Mouse (Mus musculus) embryonic facial prominence, embryonic 11.5 days (tissue): ENCODE results near the gene Mpp2. TPM values are rescaled to one million over a fixed set of nuclear protein-coding genes. Genes with fewer than 3 reads are reported as not detected.
A peak's percentile ranks its signal among the peaks of the same experiment; 100 is the strongest.

Experiments used
- ATAC-seq: fragments of 200-750 bp; cut with Nextera tagmentation; replicated peaks from 2 replicates; pipeline ENCODE4 v1.8.0; 2017; ENCODE audit warnings: low read depth; ENCODE audit not compliant: insufficient number of reproducible peaks, low FRiP score, low TSS enrichment
- DNase-seq: peaks from one replicate; pipeline ENCODE4 v3.0.0-alpha.2; 2015; ENCODE audit warnings: low spot score
- H3K27ac ChIP-seq: fragments of 300-500 bp; sonication (generic); replicated peaks from 2 replicates; pipeline ENCODE4 v1.5.1; 2014; ENCODE audit warnings: mild to moderate bottlenecking, low read depth, low read length, control low read depth
- H3K27me3 ChIP-seq: fragments of 300-500 bp; sonication (generic); 2 replicates; pipeline ENCODE4 v1.6.1; 2014; ENCODE audit warnings: mild to moderate bottlenecking, low read length, moderate library complexity, mixed read lengths; ENCODE audit not compliant: control insufficient read depth, insufficient read depth
- H3K36me3 ChIP-seq: fragments of 300-500 bp; sonication (generic); replicated peaks from 2 replicates; pipeline ENCODE4 v1.6.1; 2014; ENCODE audit warnings: low read depth, mild to moderate bottlenecking, low read length, moderate library complexity, mixed read lengths; ENCODE audit not compliant: control insufficient read depth, insufficient read depth
- H3K4me1 ChIP-seq: fragments of 300-500 bp; sonication (generic); 2 replicates; pipeline ENCODE4 v1.6.1; 2014; ENCODE audit warnings: low read length, mixed read lengths; ENCODE audit not compliant: control insufficient read depth, insufficient read depth
- H3K4me2 ChIP-seq: fragments of 300-500 bp; sonication (generic); 2 replicates; pipeline ENCODE4 v1.6.1; 2014; ENCODE audit warnings: low read depth, mild to moderate bottlenecking, control low read depth, low read length, moderate library complexity
- H3K4me3 ChIP-seq: fragments of 300-500 bp; sonication (generic); 2 replicates; pipeline ENCODE4 v1.5.1; 2014; ENCODE audit warnings: low read depth, low read length, control low read depth
- H3K9ac ChIP-seq: fragments of 300-500 bp; sonication (generic); replicated peaks from 2 replicates; pipeline ENCODE4 v1.6.1; 2014; ENCODE audit warnings: mild to moderate bottlenecking, control low read depth, low read length
- H3K9me3 ChIP-seq: fragments of 300-500 bp; sonication (generic); replicated peaks from 2 replicates; pipeline ENCODE4 v1.6.1; 2016; ENCODE audit warnings: mild to moderate bottlenecking, low read length, inconsistent platforms, mixed read lengths; ENCODE audit not compliant: control insufficient read depth
- WGBS: fragments of 180-500 bp; shearing (Covaris S2); extraction: QIAGEN DNeasy Blood & Tissue Kit; methylation state at CpG from one replicate; pipeline ENCODE4 v1.1.7; 2014; 5-methylcytosine and 5-hydroxymethylcytosine counted together
- polyA plus RNA-seq: library from polyadenylated mRNA; unstranded; fragments of >200 nt; fragmentation: Nextera tagmentation; extraction: Ambion mirVana; gene quantifications from 2 replicates; pipeline ENCODE4 v1.2.1, GENCODE M21; 2014

Mpp2 gene
- polyA plus RNA-seq, 1 experiment from 2014 or later: 9.1 TPM

- ATAC-seq (no peak), DNase-seq (no peak)
- no peaks in the 10 kb centered on the region for H3K9me3 ChIP-seq
- H3K4me1 ChIP-seq: no peaks in the 10 kb centered on the region
- no peaks in the 10 kb centered on the region; the same call in 1 of the 2 replicates for H3K27me3 ChIP-seq
- H3K4me3 ChIP-seq: no peak overlapping the region
- H3K27ac ChIP-seq: no peak overlapping the region
- WGBS: 86% methylated on average over 7 of the region's 7 CpGs
- H3K4me2 ChIP-seq: no peak overlapping the region
- no peaks in the 10 kb centered on the region for H3K36me3 ChIP-seq
- no peak overlapping the region for H3K9ac ChIP-seq
These were observed 57.2 kb downstream of the Mpp2 start for GRCm38 (mm10) chr11:102031149-102031548.

GRCm38 (mm10) chr11:102029966-102030365 lies 58.3 kb downstream of the Mpp2 start:
- no peak overlapping the region for H3K4me2 ChIP-seq
- no peak overlapping the region for H3K9ac ChIP-seq
- 35% methylated on average over 7 of the region's 7 CpGs for whole genome bisulfite sequencing
- H3K27ac ChIP-seq: no peak overlapping the region
- DNase-seq (no peak), ATAC-seq (no peak)
- no peaks in the 10 kb centered on the region for H3K4me1 ChIP-seq
- no peaks in the 10 kb centered on the region; the same call in 1 of the 2 replicates for H3K27me3 ChIP-seq
- no peak overlapping the region for H3K4me3 ChIP-seq
- H3K36me3 ChIP-seq: no peaks in the 10 kb centered on the region
- H3K9me3 ChIP-seq: no peaks in the 10 kb centered on the region

- H3K4me3 ChIP-seq: no peak overlapping the region
- H3K27me3 ChIP-seq: no peaks in the 10 kb centered on the region; the same call in 1 of the 2 replicates
- no peak overlapping the region for H3K27ac ChIP-seq
- ATAC-seq: no peak
- no peak for DNase-seq
- WGBS: 87% methylated on average over 4 of the region's 4 CpGs
- no peak overlapping the region for H3K4me2 ChIP-seq
- no peaks in the 10 kb centered on the region for H3K36me3 ChIP-seq
- no peaks in the 10 kb centered on the region for H3K9me3 ChIP-seq
- H3K9ac ChIP-seq: no peak overlapping the region
- H3K4me1 ChIP-seq: no peaks in the 10 kb centered on the region
These were observed 59.0 kb downstream of the Mpp2 start for GRCm38 (mm10) chr11:102029304-102029703.

- no peak for ATAC-seq
- no peak for DNase-seq
These were observed 60.1 kb downstream of the Mpp2 start, which contains the start of gene Mpp3 for GRCm38 (mm10) chr11:102028087-102028816. Gene Mpp3, minus strand, starts transcription at chr11:102028461.

GRCm38 (mm10) chr11:102027361-102028017 lies 60.8 kb downstream of the Mpp2 start:
- Histone ChIP-seq H3K36me3 (no peaks in the 10 kb centered on the region), H3K4me2 (peak overlapping the region; percentile 93), H3K4me1 (no peaks in the 10 kb centered on the region), H3K27ac (no peak overlapping the region), H3K4me3 (peak overlapping the region; percentile 70), H3K9me3 (no peaks in the 10 kb centered on the region), H3K27me3 (no peaks in the 10 kb centered on the region; the same call in 1 of the 2 replicates), H3K9ac (peak overlapping the region; percentile 28)
- 6% methylated on average over 12 of the region's 12 CpGs for WGBS
- no peak for ATAC-seq
- no peak for DNase-seq

More at GRCm38 (mm10) chr11:102028087-102028816, 60.1 kb downstream of the Mpp2 start, which contains the start of gene Mpp3:
- no peaks in the 10 kb centered on the region for H3K4me1 ChIP-seq
- no peaks in the 10 kb centered on the region for H3K36me3 ChIP-seq
- peak within 1 kb of the TSS; percentile 28 for H3K9ac ChIP-seq
- 68% methylated on average over 6 of the region's 6 CpGs for WGBS
- no peaks in the 10 kb centered on the region for H3K9me3 ChIP-seq
- H3K4me3 ChIP-seq: peak within 1 kb of the TSS; percentile 70
- H3K4me2 ChIP-seq: peak within 1 kb of the TSS; percentile 93
- H3K27me3 ChIP-seq: no peaks in the 10 kb centered on the region; the same call in 1 of the 2 replicates
- H3K27ac ChIP-seq: no peak within 1 kb of the TSS

- no peaks in the 10 kb centered on the region for H3K4me1 ChIP-seq
- peak; percentile 80 for DNase-seq
- H3K36me3 ChIP-seq: no peaks in the 10 kb centered on the region
- peak overlapping the region; percentile 65 for H3K27ac ChIP-seq
- peak overlapping the region; percentile 73 for H3K9ac ChIP-seq
- H3K4me2 ChIP-seq: peak overlapping the region; percentile 93
- peak overlapping the region; percentile 70 for H3K4me3 ChIP-seq
- peak; percentile 79 for ATAC-seq
- no peaks in the 10 kb centered on the region for H3K9me3 ChIP-seq
- WGBS: 1% methylated on average over 52 of the region's 73 CpGs
- H3K27me3 ChIP-seq: no peaks in the 10 kb centered on the region; the same call in 1 of the 2 replicates
These were observed 61.5 kb downstream of the Mpp2 start for GRCm38 (mm10) chr11:102026694-102027360.

- Histone ChIP-seq H3K9me3 (no peaks in the 10 kb centered on the region), H3K27me3 (no peaks in the 10 kb centered on the region; the same call in 1 of the 2 replicates), H3K27ac (peak overlapping the region; percentile 65), H3K4me1 (no peaks in the 10 kb centered on the region), H3K9ac (peak overlapping the region; percentile 73), H3K4me2 (peak overlapping the region; percentile 93), H3K36me3 (no peaks in the 10 kb centered on the region), H3K4me3 (peak overlapping the region; percentile 70)
- no peak; the same call in 1 of the 2 replicates for ATAC-seq
- peak; percentile 49 for DNase-seq
- WGBS: 3% methylated on average over 23 of the region's 23 CpGs
These were observed 62.2 kb downstream of the Mpp2 start for GRCm38 (mm10) chr11:102025991-102026660.
